Mouse (Mus musculus) E14TG2a.4 (cell line): ENCODE data around the gene Btg2.

ENCODE experiments used
- H3K27me3 ChIP-seq: 2 replicates; pipeline ENCODE4 v1.6.1; 2014; ENCODE audit warnings: low read length, control low read depth; ENCODE audit not compliant: insufficient read depth
- H3K36me3 ChIP-seq: 2 replicates; pipeline ENCODE4 v1.6.1; 2014; ENCODE audit warnings: low read length, control low read depth; ENCODE audit not compliant: insufficient read depth
- H3K4me1 ChIP-seq: replicated peaks from 2 replicates; pipeline ENCODE4 v1.6.1; 2014; ENCODE audit warnings: low read depth, low read length, control low read depth
- H3K4me3 ChIP-seq: replicated peaks from 2 replicates; pipeline ENCODE4 v1.5.1; 2014; ENCODE audit warnings: mild to moderate bottlenecking, low read length
- H3K9me3 ChIP-seq: 2 replicates; pipeline ENCODE4 v1.6.1; 2014; ENCODE audit warnings: low read length, control low read depth
- CTCF ChIP-seq: conservative IDR thresholded peaks from 2 replicates; pipeline ENCODE4 v1.5.1; 2014; ENCODE audit warnings: low read length
- NANOG ChIP-seq: IDR thresholded peaks from 2 replicates; pipeline ENCODE4 v1.6.1; 2014; ENCODE audit warnings: borderline replicate concordance, low read length, mixed read lengths
- POU5F1 ChIP-seq: IDR thresholded peaks from 2 replicates; pipeline ENCODE4 v1.6.1; 2014; ENCODE audit warnings: low read length, borderline replicate concordance

Btg2 gene

GRCm38 (mm10) chr1:134076789-134077188, 2.1 kb downstream of the Btg2 start:
- TF ChIP-seq POU5F1 (no peak), NANOG (no peak), CTCF (no peak)
- Histone ChIP-seq H3K4me1 (peaks cover 57% of the 10 kb centered on the region), H3K9me3 (no peaks in the 10 kb centered on the region), H3K36me3 (peaks cover 42% of the 10 kb centered on the region), H3K4me3 (peak overlapping the region; percentile 29; the same call in 1 of the 2 replicates), H3K27me3 (peaks cover 25% of the 10 kb centered on the region)

- TF ChIP-seq CTCF, result no peak
- H3K9me3 ChIP-seq, result no peaks in the 10 kb centered on the region
- H3K4me1 ChIP-seq, result peaks cover 57% of the 10 kb centered on the region
- peaks cover 42% of the 10 kb centered on the region for H3K36me3 ChIP-seq
- H3K27me3 ChIP-seq, result peaks cover 27% of the 10 kb centered on the region
- no peak overlapping the region; the same call in 1 of the 2 replicates for H3K4me3 ChIP-seq
Measured at GRCm38 (mm10) chr1:134075532-134075931, 3.4 kb downstream of the Btg2 start.

- Histone ChIP-seq H3K36me3 (peaks cover 42% of the 10 kb centered on the region), H3K9me3 (no peaks in the 10 kb centered on the region), H3K27me3 (peaks cover 30% of the 10 kb centered on the region), H3K4me1 (peaks cover 56% of the 10 kb centered on the region), H3K4me3 (no peak overlapping the region)
- no peak for TF ChIP-seq NANOG
- TF ChIP-seq POU5F1, result no peak
- TF ChIP-seq CTCF, result no peak
Measured at GRCm38 (mm10) chr1:134074606-134075005, 4.3 kb downstream of the Btg2 start.

GRCm38 (mm10) chr1:134074184-134074583, 4.7 kb downstream of the Btg2 start:
- no peak for TF ChIP-seq POU5F1
- TF ChIP-seq NANOG, result no peak
- no peak for TF ChIP-seq CTCF
- peaks cover 53% of the 10 kb centered on the region for H3K4me1 ChIP-seq
- peaks cover 42% of the 10 kb centered on the region for H3K36me3 ChIP-seq
- H3K9me3 ChIP-seq, result no peaks in the 10 kb centered on the region
- no peak overlapping the region for H3K4me3 ChIP-seq
- H3K27me3 ChIP-seq, result peaks cover 31% of the 10 kb centered on the region

GRCm38 (mm10) chr1:134073658-134074057, 5.3 kb downstream of the Btg2 start:
- Histone ChIP-seq H3K4me3 (no peak overlapping the region), H3K36me3 (peaks cover 42% of the 10 kb centered on the region), H3K9me3 (no peaks in the 10 kb centered on the region), H3K27me3 (peaks cover 31% of the 10 kb centered on the region), H3K4me1 (peaks cover 53% of the 10 kb centered on the region)
- no peak for TF ChIP-seq POU5F1
- no peak for TF ChIP-seq NANOG
- no peak for TF ChIP-seq CTCF

GRCm38 (mm10) chr1:134073061-134073564, 5.8 kb downstream of the Btg2 start:
- Histone ChIP-seq H3K4me1 (peaks cover 49% of the 10 kb centered on the region), H3K4me3 (no peak overlapping the region), H3K9me3 (no peaks in the 10 kb centered on the region), H3K36me3 (peaks cover 41% of the 10 kb centered on the region), H3K27me3 (peaks cover 28% of the 10 kb centered on the region)
- TF ChIP-seq CTCF (no peak), POU5F1 (no peak), NANOG (no peak)

- H3K4me1 ChIP-seq, result peaks cover 42% of the 10 kb centered on the region
- H3K4me3 ChIP-seq, result no peak overlapping the region
- TF ChIP-seq POU5F1 (no peak), CTCF (no peak), NANOG (no peak)
- peaks cover 32% of the 10 kb centered on the region for H3K27me3 ChIP-seq
- peaks cover 26% of the 10 kb centered on the region for H3K36me3 ChIP-seq
- H3K9me3 ChIP-seq, result no peaks in the 10 kb centered on the region
Measured at GRCm38 (mm10) chr1:134071411-134072018, 7.4 kb downstream of the Btg2 start.

- Histone ChIP-seq H3K4me1 (peaks cover 35% of the 10 kb centered on the region), H3K27me3 (peaks cover 32% of the 10 kb centered on the region), H3K4me3 (peak overlapping the region; percentile 11; the same call in 1 of the 2 replicates), H3K36me3 (peaks cover 12% of the 10 kb centered on the region), H3K9me3 (no peaks in the 10 kb centered on the region)
- TF ChIP-seq POU5F1 (no peak), CTCF (no peak), NANOG (no peak)
Measured at GRCm38 (mm10) chr1:134070099-134070669, 8.7 kb downstream of the Btg2 start.

GRCm38 (mm10) chr1:134067143-134067619, 11.7 kb downstream of the Btg2 start:
- Histone ChIP-seq H3K9me3 (no peaks in the 10 kb centered on the region), H3K27me3 (peaks cover 34% of the 10 kb centered on the region), H3K36me3 (no peaks in the 10 kb centered on the region), H3K4me3 (no peak overlapping the region), H3K4me1 (peaks cover 65% of the 10 kb centered on the region)
- TF ChIP-seq POU5F1, result no peak
- TF ChIP-seq NANOG, result no peak
- no peak for TF ChIP-seq CTCF
